Mouse (Mus musculus) MEL (cell line): ENCODE data around the gene Ccdc138. TPM values are rescaled to one million over a fixed set of nuclear protein-coding genes. Genes with fewer than 3 reads are reported as not detected.

ENCODE experiments used
- DNase-seq: peaks from one replicate; pipeline ENCODE4 v3.0.0; 2011; ENCODE audit warnings: low read depth, low spot score
- H3K27ac ChIP-seq: 2 replicates; pipeline ENCODE4 v1.5.1; 2012; ENCODE audit warnings: low read depth, mild to moderate bottlenecking, control low read depth, low read length, moderate library complexity; ENCODE audit not compliant: control insufficient read depth
- H3K27me3 ChIP-seq, 2 experiments: fragments of 150-350 bp in 1 of 2; sonication (generic) in 1 of 2; 2 replicates each; pipeline ENCODE4 v1.6.1; 2012; ENCODE audit warnings: low read length in 2 of 2, mild to moderate bottlenecking in 2 of 2, improper control_type of control experiment in 1 of 2, moderate library complexity in 1 of 2; ENCODE audit not compliant: insufficient read depth in 2 of 2, control insufficient read depth in 1 of 2
- H3K36me3 ChIP-seq, 2 experiments: 2 replicates each; pipeline ENCODE4 v1.6.1; 2012 to 2014; ENCODE audit warnings: low read length in 2 of 2, improper control_type of control experiment in 1 of 2, inconsistent platforms in 1 of 2, mild to moderate bottlenecking in 1 of 2; ENCODE audit not compliant: insufficient read depth in 2 of 2, control insufficient read depth in 1 of 2
- H3K4me1 ChIP-seq, 2 experiments: fragments of 150-350 bp in 1 of 2; sonication (generic) in 1 of 2; 2 replicates each; pipeline ENCODE4 v1.6.1; 2012; ENCODE audit warnings: low read length in 2 of 2, improper control_type of control experiment in 1 of 2, mild to moderate bottlenecking in 1 of 2; ENCODE audit not compliant: insufficient read depth in 2 of 2, control insufficient read depth in 1 of 2
- H3K4me3 ChIP-seq, 2 experiments: fragments of 150-350 bp in 1 of 2; sonication (generic) in 1 of 2; 2 replicates each; pipeline ENCODE4 v1.5.1; 2012; ENCODE audit warnings: low read depth in 2 of 2, low read length in 2 of 2, mild to moderate bottlenecking in 2 of 2, moderate library complexity in 2 of 2, control low read depth in 1 of 2, improper control_type of control experiment in 1 of 2; ENCODE audit not compliant: control insufficient read depth in 1 of 2, insufficient read depth in 1 of 2
- H3K79me2 ChIP-seq: 2 replicates; pipeline ENCODE4 v1.6.1; 2012; ENCODE audit warnings: mild to moderate bottlenecking, low read length, moderate library complexity; ENCODE audit not compliant: control insufficient read depth, poor library complexity, insufficient read depth
- H3K9ac ChIP-seq: 2 replicates; pipeline ENCODE4 v1.6.1; 2012; ENCODE audit warnings: low read depth, mild to moderate bottlenecking, control low read depth, low read length, moderate library complexity; ENCODE audit not compliant: control insufficient read depth, poor library complexity, severe bottlenecking
- H3K9me3 ChIP-seq: fragments of 150-350 bp; sonication (generic); replicated peaks from 2 replicates; pipeline ENCODE4 v1.6.1; 2012; ENCODE audit warnings: mild to moderate bottlenecking, low read length, improper control_type of control experiment, moderate library complexity; ENCODE audit not compliant: insufficient read depth
- CTCF ChIP-seq, 3 experiments: IDR thresholded peaks in 2 of 3; conservative IDR thresholded peaks in 1 of 3; 2 replicates each; pipeline ENCODE4 v1.5.1; 2011 to 2012; ENCODE audit warnings: low read length in 3 of 3, low read depth in 2 of 3, mild to moderate bottlenecking in 2 of 3, improper control_type of control experiment in 1 of 3, inconsistent platforms in 1 of 3, mixed read lengths in 1 of 3, moderate library complexity in 1 of 3; ENCODE audit not compliant: control insufficient read depth in 1 of 3, insufficient read depth in 1 of 3, poor library complexity in 1 of 3, severe bottlenecking in 1 of 3
- ETS1 ChIP-seq: IDR thresholded peaks from 2 replicates; pipeline ENCODE4 v1.6.1; 2012; ENCODE audit warnings: low read depth, mild to moderate bottlenecking, inconsistent platforms, low read length, improper control_type of control experiment, moderate library complexity
- GATA1 ChIP-seq: IDR thresholded peaks from 2 replicates; pipeline ENCODE4 v1.6.1; 2011; ENCODE audit warnings: low read depth, low read length, improper control_type of control experiment
- HCFC1 ChIP-seq: IDR thresholded peaks from 2 replicates; pipeline ENCODE4 v1.6.1; 2012; ENCODE audit warnings: low read depth, mild to moderate bottlenecking, inconsistent platforms, low read length, improper control_type of control experiment, moderate library complexity
- JUND ChIP-seq: IDR thresholded peaks from 2 replicates; pipeline ENCODE4 v1.6.1; 2011; ENCODE audit warnings: low read depth, mild to moderate bottlenecking, improper control_type of control experiment, low read length
- KAT2A ChIP-seq: conservative IDR thresholded peaks from 2 replicates; pipeline ENCODE4 v1.6.1; 2012; ENCODE audit warnings: low read depth, low read length, improper control_type of control experiment, inconsistent platforms
- MAFK ChIP-seq: IDR thresholded peaks from 2 replicates; pipeline ENCODE4 v1.6.1; 2011; ENCODE audit warnings: low read depth, mild to moderate bottlenecking, low read length, improper control_type of control experiment, borderline replicate concordance
- MAX ChIP-seq: IDR thresholded peaks from 2 replicates; pipeline ENCODE4 v1.6.1; 2011; ENCODE audit warnings: low read length, improper control_type of control experiment
- MEF2A ChIP-seq: IDR thresholded peaks from 2 replicates; pipeline ENCODE4 v1.6.1; 2014; ENCODE audit warnings: low read depth, mild to moderate bottlenecking, inconsistent platforms, low read length, improper control_type of control experiment; ENCODE audit not compliant: poor library complexity, insufficient replicate concordance, severe bottlenecking; ENCODE audit errors: extremely low read depth
- POLR2A ChIP-seq, 2 experiments: IDR thresholded peaks; 2 replicates each; pipeline ENCODE4 v1.6.1; 2011 to 2012; ENCODE audit warnings: low read length in 2 of 2, mild to moderate bottlenecking in 2 of 2, control low read depth in 1 of 2, improper control_type of control experiment in 1 of 2, low read depth in 1 of 2, moderate library complexity in 1 of 2; ENCODE audit not compliant: control insufficient read depth in 1 of 2, insufficient read depth in 1 of 2, poor library complexity in 1 of 2
- polyA plus RNA-seq, 2 experiments: library from polyadenylated mRNA; stranded (reverse) in 1 of 2; unstranded in 1 of 2; fragments of >175 nt in 1 of 2; fragments of >200 nt in 1 of 2; gene quantifications; 2 replicates each; pipeline versions ENCODE4 v1.2.1 to v1.2.4; 2012; ENCODE audit warnings: low replicate concordance in 2 of 2, low read depth in 1 of 2; ENCODE audit not compliant: insufficient read length in 2 of 2, insufficient read depth in 1 of 2, missing spikeins in 1 of 2
- total RNA-seq: library from RNA; depleted of rRNA; stranded (reverse); fragments of 300-350 nt; gene quantifications from 2 replicates; pipeline ENCODE4 v1.2.3, GENCODE M21; 2012; rRNA removed

Gene Ccdc138
- total and polyA plus RNA-seq, 3 experiments = 1.2 to 1.3 TPM; not detected in 1

- H3K9me3 ChIP-seq = no peaks in the 10 kb centered on the region
- H3K79me2 ChIP-seq = no peaks in the 10 kb centered on the region
- no peak for DNase-seq
- no peak overlapping the region for H3K27ac ChIP-seq
- no peak overlapping the region for H3K4me3 ChIP-seq
- no peak for TF ChIP-seq CTCF (IDR thresholded peaks at IDR 0.05 in 2 of 3, conservative IDR thresholded peaks at IDR 0.05 in 1 of 3; ENCODE audit: control insufficient read depth in 1 of 3, insufficient read depth in 1 of 3, low read depth in 2 of 3, low read length in 3 of 3, poor library complexity in 1 of 3, severe bottlenecking in 1 of 3)
- no peak for TF ChIP-seq MAX
- TF ChIP-seq MEF2A = no peak
- no peak for TF ChIP-seq GATA1
- TF ChIP-seq KAT2A = no peak
- TF ChIP-seq HCFC1 = no peak
- TF ChIP-seq MAFK = no peak
- TF ChIP-seq JUND = no peak
- TF ChIP-seq ETS1 = no peak
- no peak for TF ChIP-seq POLR2A (IDR thresholded peaks at IDR 0.05; ENCODE audit: control insufficient read depth in 1 of 2, insufficient read depth in 1 of 2, low read depth in 1 of 2, low read length in 2 of 2, poor library complexity in 1 of 2)
- TF ChIP-seq, all 39 proteins: peak for 0
- no peak overlapping the region for H3K9ac ChIP-seq
- H3K36me3 ChIP-seq = no peaks in the 10 kb centered on the region
- H3K4me1 ChIP-seq = no peaks in the 10 kb centered on the region
- H3K27me3 ChIP-seq = no peaks in the 10 kb centered on the region
These were observed 127.3 kb downstream of the Ccdc138 start for GRCm38 (mm10) chr10:58624848-58625711.

Other genes starting within 250 kb of the Ccdc138 start
- gene Gcc2, start 242.5 kb upstream of the Ccdc138 start, total RNA-seq = 14.4 and 16.1 TPM in 2 replicates
- gene Gcc2, start 242.5 kb upstream of the Ccdc138 start, polyA plus RNA-seq = 10 to 100 TPM in 1 of 2 experiments, not detected in 1; 18.0 TPM
- 28.5 and 32.4 TPM in 2 replicates for gene Lims1, start 174.5 kb upstream of the Ccdc138 start, total RNA-seq
- gene Lims1, start 174.5 kb upstream of the Ccdc138 start, polyA plus RNA-seq = 10 to 100 TPM in 1 of 2 experiments, not detected in 1; 24.9 TPM
- gene Ranbp2, start 51.0 kb upstream of the Ccdc138 start, total RNA-seq = 73.5 and 82.4 TPM in 2 replicates
- gene Ranbp2, start 51.0 kb upstream of the Ccdc138 start, polyA plus RNA-seq = 100 to 1,000 TPM in 1 of 2 experiments, 10 to 100 TPM in 1; 52.3 to 114 TPM
- gene Edar, start 177.7 kb downstream of the Ccdc138 start, total RNA-seq = not detected in 2 replicates
- gene Edar, start 177.7 kb downstream of the Ccdc138 start, polyA plus RNA-seq = not detected
- not detected in 2 replicates for gene Gm17542, start 220.3 kb downstream of the Ccdc138 start, total RNA-seq
- gene Gm17542, start 220.3 kb downstream of the Ccdc138 start, polyA plus RNA-seq = not detected